Mouse (Mus musculus) liver, postnatal 0 days (tissue): Measurements from ENCODE around the gene Pitpnm1.

Experiments used
- CTCF ChIP-seq: sonication (generic); IDR thresholded peaks from 2 replicates; pipeline ENCODE4 v1.5.1; 2016; ENCODE audit warnings: antibody characterized with exemption, low read depth
- EP300 ChIP-seq: IDR thresholded peaks from 2 replicates; pipeline ENCODE4 v1.6.1; 2016; ENCODE audit warnings: antibody characterized with exemption, low read depth, mild to moderate bottlenecking

- TF ChIP-seq CTCF (no peak), EP300 (no peak)
These were observed 51.7 kb downstream of the Pitpnm1 start for GRCm38 (mm10) chr19:4151488-4151860.
